Mouse (Mus musculus) embryonic fibroblast, embryonic 13.5 days (primary cell): Measurements from ENCODE around the gene Scarf2.

Experiments used
- CTCF ChIP-seq: IDR thresholded peaks from 2 replicates; pipeline ENCODE4 v1.5.1; 2011; ENCODE audit warnings: mild to moderate bottlenecking, control low read depth, low read length, moderate library complexity, borderline replicate concordance; ENCODE audit not compliant: insufficient read depth
- POLR2A ChIP-seq: IDR thresholded peaks from 2 replicates; pipeline ENCODE4 v1.6.1; 2011; ENCODE audit warnings: low read depth, mild to moderate bottlenecking, control low read depth, low read length, moderate library complexity

- no peak for TF ChIP-seq CTCF
- no peak for TF ChIP-seq POLR2A
Observed at GRCm38 (mm10) chr16:17851331-17851730, 54.2 kb downstream of the Scarf2 start.
